Mouse (Mus musculus) intestine, postnatal 0 days (tissue): ENCODE measurements around the gene Atp13a1. TPM values are rescaled to one million over a fixed set of nuclear protein-coding genes. Genes with fewer than 3 reads are reported as not detected.
A peak's percentile ranks its signal among the peaks of the same experiment; 100 is the strongest.

Source experiments
- ATAC-seq: fragments of 200-750 bp; cut with Nextera tagmentation; 2 replicates; pipeline ENCODE4 v1.8.0; 2017; ENCODE audit warnings: mild to moderate bottlenecking, moderate TSS enrichment, moderate library complexity
- H3K27ac ChIP-seq: fragments of 300-500 bp; sonication (generic); 2 replicates; pipeline ENCODE4 v1.5.1; 2014; ENCODE audit warnings: mild to moderate bottlenecking, low read depth, low read length, moderate library complexity
- H3K27me3 ChIP-seq: fragments of 300-500 bp; sonication (generic); replicated peaks from 2 replicates; pipeline ENCODE4 v1.6.1; 2014; ENCODE audit warnings: low read length, mixed read lengths; ENCODE audit not compliant: control insufficient read depth, insufficient read depth
- H3K36me3 ChIP-seq: fragments of 300-500 bp; sonication (generic); 2 replicates; pipeline ENCODE4 v1.6.1; 2014; ENCODE audit warnings: mild to moderate bottlenecking, moderate library complexity; ENCODE audit not compliant: control insufficient read depth, insufficient read depth
- H3K4me1 ChIP-seq: fragments of 300-500 bp; sonication (generic); replicated peaks from 2 replicates; pipeline ENCODE4 v1.6.1; 2014; ENCODE audit warnings: antibody characterized with exemption, low read length, mixed read lengths; ENCODE audit not compliant: control insufficient read depth, insufficient read depth
- H3K4me2 ChIP-seq: fragments of 300-500 bp; sonication (generic); replicated peaks from 2 replicates; pipeline ENCODE4 v1.6.1; 2014; ENCODE audit warnings: low read depth, mild to moderate bottlenecking, moderate library complexity
- H3K4me3 ChIP-seq: fragments of 300-500 bp; sonication (generic); 2 replicates; pipeline ENCODE4 v1.5.1; 2014; ENCODE audit warnings: low read depth, low read length
- H3K9ac ChIP-seq: fragments of 300-500 bp; sonication (generic); 2 replicates; pipeline ENCODE4 v1.6.1; 2014; ENCODE audit warnings: mild to moderate bottlenecking, low read depth, low read length
- H3K9me3 ChIP-seq: fragments of 300-500 bp; sonication (generic); 2 replicates; pipeline ENCODE4 v1.6.1; 2016; ENCODE audit warnings: mixed run types; ENCODE audit not compliant: control insufficient read depth
- CTCF ChIP-seq: sonication (generic); IDR thresholded peaks from 2 replicates; pipeline ENCODE4 v1.5.1; 2016; ENCODE audit warnings: low read depth, mild to moderate bottlenecking, control low read depth, antibody characterized with exemption, moderate library complexity
- WGBS: fragments of 180-500 bp; shearing (Covaris S2); extraction: QIAGEN DNeasy Blood & Tissue Kit; methylation state at CpG from one replicate; pipeline ENCODE4 v1.1.7; 2014; 5-methylcytosine and 5-hydroxymethylcytosine counted together
- polyA plus RNA-seq: library from polyadenylated mRNA; unstranded; fragments of >200 nt; fragmentation: Nextera tagmentation; extraction: Ambion mirVana; gene quantifications from 2 replicates; pipeline ENCODE4 v1.2.1, GENCODE M21; 2015

The Atp13a1 gene
- polyA plus RNA-seq, 1 experiment from 2014 or later: 18.6 TPM

- H3K9ac ChIP-seq: no peak overlapping the region
- no peak overlapping the region for H3K4me2 ChIP-seq
- no peak overlapping the region for H3K4me3 ChIP-seq
- TF ChIP-seq CTCF: no peak
- no peaks in the 10 kb centered on the region for H3K4me1 ChIP-seq
- H3K9me3 ChIP-seq: peaks cover 13% of the 10 kb centered on the region; the same call in 1 of the 2 replicates
- no peak overlapping the region for H3K27ac ChIP-seq
- H3K27me3 ChIP-seq: no peaks in the 10 kb centered on the region
- no peak for ATAC-seq
- H3K36me3 ChIP-seq: peaks cover 62% of the 10 kb centered on the region
- WGBS: 91% methylated on average over 4 of the region's 4 CpGs
Measured at GRCm38 (mm10) chr8:69761814-69762445, 29.0 kb upstream of the Atp13a1 start.

- 82% methylated on average over 9 of the region's 9 CpGs for WGBS
- H3K9me3 ChIP-seq: peaks cover 5% of the 10 kb centered on the region; the same call in 1 of the 2 replicates
- ATAC-seq: no peak
Measured at GRCm38 (mm10) chr8:69771221-69771620, 19.7 kb upstream of the Atp13a1 start.

GRCm38 (mm10) chr8:69772106-69772505, 18.9 kb upstream of the Atp13a1 start:
- H3K36me3 ChIP-seq: peaks cover 23% of the 10 kb centered on the region
- H3K4me3 ChIP-seq: no peak overlapping the region
- no peak for TF ChIP-seq CTCF
- no peak for ATAC-seq
- no peaks in the 10 kb centered on the region for H3K27me3 ChIP-seq
- no peak overlapping the region for H3K4me2 ChIP-seq
- 78% methylated on average over 2 of the region's 2 CpGs for WGBS
- H3K9me3 ChIP-seq: no peaks in the 10 kb centered on the region
- no peak overlapping the region for H3K9ac ChIP-seq
- H3K4me1 ChIP-seq: 0 out of 2 replicates have a peak, but pooled peaks cover 3% of the 10 kb centered on the region
- H3K27ac ChIP-seq: no peak overlapping the region

More at GRCm38 (mm10) chr8:69771221-69771620, 19.7 kb upstream of the Atp13a1 start:
- Histone ChIP-seq H3K27ac (no peak overlapping the region), H3K4me3 (no peak overlapping the region), H3K4me1 (0 out of 2 replicates have a peak, but pooled peaks cover 3% of the 10 kb centered on the region), H3K36me3 (peaks cover 32% of the 10 kb centered on the region), H3K9ac (no peak overlapping the region), H3K27me3 (no peaks in the 10 kb centered on the region), H3K4me2 (no peak overlapping the region)
- no peak for TF ChIP-seq CTCF

- Histone ChIP-seq H3K4me2 (peak within 1 kb of the TSS; percentile 59), H3K9me3 (no peaks in the 10 kb centered on the region), H3K4me1 (0 out of 2 replicates have a peak, but pooled peaks cover 3% of the 10 kb centered on the region), H3K36me3 (0 out of 2 replicates have a peak, but pooled peaks cover under 1% of the 10 kb centered on the region), H3K27ac (peak within 1 kb of the TSS; percentile 99), H3K4me3 (peak within 1 kb of the TSS; percentile 87), H3K9ac (peak within 1 kb of the TSS; percentile 91), H3K27me3 (no peaks in the 10 kb centered on the region)
- TF ChIP-seq CTCF: no peak
- peak; percentile 100 for ATAC-seq
- under 1% methylated on average over 41 of the region's 41 CpGs for WGBS
Measured at GRCm38 (mm10) chr8:69774503-69775148, 16.3 kb upstream of the Atp13a1 start, which contains the start of gene Gm20422. Gm20422 (minus strand) TSS chr8:69774886.

- Histone ChIP-seq H3K4me1 (0 out of 2 replicates have a peak, but pooled peaks cover 3% of the 10 kb centered on the region), H3K9ac (no peak overlapping the region), H3K27me3 (no peaks in the 10 kb centered on the region), H3K27ac (no peak overlapping the region), H3K36me3 (no peaks in the 10 kb centered on the region), H3K9me3 (no peaks in the 10 kb centered on the region), H3K4me2 (peak overlapping the region; percentile 59), H3K4me3 (peak overlapping the region; percentile 87)
- no peak for TF ChIP-seq CTCF
- 43% methylated on average over 2 of the region's 2 CpGs for WGBS
- ATAC-seq: no peak
Measured at GRCm38 (mm10) chr8:69775149-69775534, 15.8 kb upstream of the Atp13a1 start.

- Histone ChIP-seq H3K9ac (no peak overlapping the region), H3K27ac (no peak overlapping the region), H3K36me3 (no peaks in the 10 kb centered on the region), H3K9me3 (no peaks in the 10 kb centered on the region), H3K27me3 (no peaks in the 10 kb centered on the region), H3K4me3 (no peak overlapping the region), H3K4me1 (0 out of 2 replicates have a peak, but pooled peaks cover 3% of the 10 kb centered on the region), H3K4me2 (no peak overlapping the region)
- TF ChIP-seq CTCF: no peak
- 57% methylated on average over 12 of the region's 12 CpGs for whole genome bisulfite sequencing
- ATAC-seq: no peak
Measured at GRCm38 (mm10) chr8:69777111-69777510, 13.9 kb upstream of the Atp13a1 start.
